Mouse (Mus musculus): Measurements from ENCODE around the gene Manea.
"Not testable (repeated sequence)": the region's sequence is repeated elsewhere in the genome, so short reads cannot be mapped to it uniquely, and the experiment has no call there.

The Manea gene

GRCm38 (mm10) chr4:26346443-26347106 is at the start of gene Manea:
Gene Manea (minus strand): TSS chr4:26346891.
- peak; percentile 95 for DNase-seq (ENCODE audit: low read depth, low spot score)

- DNase-seq (ENCODE audit: low read depth, low spot score) = no peak
Observed at GRCm38 (mm10) chr4:26354616-26355015, 7.9 kb upstream of the Manea start.

- DNase-seq (ENCODE audit: low read depth, low spot score) = no peak
Observed at GRCm38 (mm10) chr4:26353643-26354231, 7.0 kb upstream of the Manea start.

GRCm38 (mm10) chr4:26347239-26347638 is 548 bp upstream of the Manea start:
- DNase-seq (ENCODE audit: low read depth, low spot score) = no peak

- no peak for DNase-seq (ENCODE audit: low read depth, low spot score)
Observed at GRCm38 (mm10) chr4:26345741-26346442, 799 bp downstream of the Manea start.

GRCm38 (mm10) chr4:26345080-26345479 is 1.6 kb downstream of the Manea start:
- DNase-seq (ENCODE audit: low read depth, low spot score) = no peak

- no peak for DNase-seq (ENCODE audit: low read depth, low spot score)
Observed at GRCm38 (mm10) chr4:26342346-26342745, 4.3 kb downstream of the Manea start.

- DNase-seq (ENCODE audit: low read depth, low spot score) = no peak
Observed at GRCm38 (mm10) chr4:26338604-26339003, 8.1 kb downstream of the Manea start.

- DNase-seq (ENCODE audit: low read depth, low spot score) = no peak
Observed at GRCm38 (mm10) chr4:26336563-26336962, 10.1 kb downstream of the Manea start.

GRCm38 (mm10) chr4:26304731-26305130 is 42.0 kb downstream of the Manea start:
- not testable (repeated sequence) for DNase-seq (ENCODE audit: low read depth, low spot score)

GRCm38 (mm10) chr4:26277112-26277716 is 69.5 kb downstream of the Manea start:
- no peak for DNase-seq (ENCODE audit: low read depth, low spot score)

- no peak for DNase-seq (ENCODE audit: low read depth, low spot score)
Observed at GRCm38 (mm10) chr4:26276264-26276663, 70.4 kb downstream of the Manea start.

GRCm38 (mm10) chr4:26275769-26276168 is 70.9 kb downstream of the Manea start:
- DNase-seq (ENCODE audit: low read depth, low spot score) = no peak
